Mouse (Mus musculus) heart, embryonic 15.5 days (tissue): Measurements from ENCODE around the gene Pcna. TPM values are rescaled to one million over a fixed set of nuclear protein-coding genes. Genes with fewer than 3 reads are reported as not detected.

Source experiments
- ATAC-seq: fragments of 200-750 bp; cut with Nextera tagmentation; replicated peaks from 2 replicates; pipeline ENCODE4 v1.8.0; 2017; ENCODE audit warnings: low read depth, moderate TSS enrichment; ENCODE audit not compliant: insufficient number of reproducible peaks, insufficient read depth, low FRiP score
- H3K27ac ChIP-seq: fragments of 300-500 bp; sonication (generic); 2 replicates; pipeline ENCODE4 v1.5.1; 2015; ENCODE audit warnings: mild to moderate bottlenecking, inconsistent platforms
- H3K27me3 ChIP-seq: fragments of 300-500 bp; sonication (generic); 2 replicates; pipeline ENCODE4 v1.6.1; 2015; ENCODE audit warnings: inconsistent platforms
- H3K36me3 ChIP-seq: fragments of 300-500 bp; sonication (generic); 2 replicates; pipeline ENCODE4 v1.6.1; 2015; ENCODE audit warnings: mild to moderate bottlenecking, inconsistent platforms
- H3K4me1 ChIP-seq: fragments of 300-500 bp; sonication (generic); replicated peaks from 2 replicates; pipeline ENCODE4 v1.6.1; 2015; ENCODE audit warnings: inconsistent platforms
- H3K4me2 ChIP-seq: fragments of 300-500 bp; sonication (generic); 2 replicates; pipeline ENCODE4 v1.6.1; 2015; ENCODE audit warnings: inconsistent platforms, mild to moderate bottlenecking, moderate library complexity
- H3K4me3 ChIP-seq: fragments of 300-500 bp; sonication (generic); 2 replicates; pipeline ENCODE4 v1.5.1; 2015; ENCODE audit warnings: mild to moderate bottlenecking, inconsistent platforms
- H3K9ac ChIP-seq: fragments of 300-500 bp; sonication (generic); 2 replicates; pipeline ENCODE4 v1.6.1; 2015; ENCODE audit warnings: mild to moderate bottlenecking, inconsistent platforms
- H3K9me3 ChIP-seq: fragments of 300-500 bp; sonication (generic); replicated peaks from 2 replicates; pipeline ENCODE4 v1.6.1; 2016; ENCODE audit warnings: inconsistent platforms
- WGBS: fragments of 180-500 bp; shearing (Covaris S2); methylation state at CpG from one replicate; pipeline ENCODE4 v1.1.7; 2015; ENCODE audit warnings: mixed read lengths; 5-methylcytosine and 5-hydroxymethylcytosine counted together
- polyA plus RNA-seq: library from polyadenylated mRNA; unstranded; fragments of >200 nt; fragmentation: Nextera tagmentation; extraction: Ambion mirVana; gene quantifications from 2 replicates; pipeline ENCODE4 v1.2.1, GENCODE M21; 2015

Pcna gene
- polyA plus RNA-seq, 1 experiment from 2014 or later: 138 TPM

DNA sequence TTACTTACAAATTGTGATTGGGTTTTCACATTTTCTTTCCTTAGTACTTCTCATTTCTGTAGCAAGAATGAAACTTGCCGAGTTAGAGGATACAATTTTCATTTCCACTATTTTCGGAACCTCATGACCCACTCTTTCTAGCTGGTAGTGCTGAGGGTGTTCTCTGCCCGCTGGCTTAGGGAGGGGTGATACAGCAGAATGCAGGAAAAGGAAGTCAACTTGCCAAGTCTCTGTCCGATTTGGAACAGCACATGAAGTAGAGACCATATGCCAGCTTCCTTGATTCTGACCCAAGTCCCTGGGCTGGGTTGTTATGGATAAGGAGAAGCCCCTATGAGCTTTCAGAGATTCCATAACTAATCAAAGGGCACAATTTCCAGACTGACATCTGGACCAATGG lies 28.8 kb downstream of the Pcna start:
- Histone ChIP-seq H3K36me3 (no peaks in the 10 kb centered on the region), H3K4me3 (no peak overlapping the region), H3K4me1 (peaks cover 8% of the 10 kb centered on the region), H3K9ac (no peak overlapping the region), H3K9me3 (no peaks in the 10 kb centered on the region), H3K4me2 (no peak overlapping the region), H3K27me3 (no peaks in the 10 kb centered on the region), H3K27ac (no peak overlapping the region)
- WGBS: 73% methylated on average over 4 of the region's 4 CpGs
- no peak for ATAC-seq

DNA sequence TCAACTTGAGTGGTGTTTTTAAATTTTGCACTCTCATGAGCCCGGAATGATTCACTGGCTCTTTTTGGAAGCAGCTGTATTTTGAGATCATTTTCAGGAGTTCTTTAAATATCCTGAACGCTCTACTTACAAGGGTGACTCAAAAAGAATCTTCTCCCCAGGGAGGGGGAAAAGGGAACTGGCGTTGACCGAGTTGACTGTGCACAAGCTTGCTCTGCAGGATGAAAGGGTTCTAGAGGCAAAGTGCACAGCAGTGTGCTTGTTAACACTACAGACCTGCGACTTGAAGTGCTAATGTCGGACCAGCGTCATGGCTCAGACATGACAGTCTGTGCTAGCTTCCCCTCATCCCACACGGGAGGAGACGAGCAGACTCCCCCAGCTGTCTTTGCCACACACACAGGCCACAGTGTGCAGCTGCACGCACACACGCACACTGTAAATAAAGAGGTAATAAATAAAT lies 31.5 kb downstream of the Pcna start:
- Histone ChIP-seq H3K4me1 (peaks cover 8% of the 10 kb centered on the region), H3K4me3 (no peak overlapping the region), H3K27ac (peak overlapping the region; percentile 7), H3K36me3 (no peaks in the 10 kb centered on the region), H3K4me2 (peak overlapping the region; percentile 29; the same call in 1 of the 2 replicates), H3K9me3 (no peaks in the 10 kb centered on the region), H3K9ac (no peak overlapping the region), H3K27me3 (no peaks in the 10 kb centered on the region)
- no peak; the same call in 1 of the 2 replicates for ATAC-seq
- 32% methylated on average over 11 of the region's 11 CpGs for WGBS

DNA sequence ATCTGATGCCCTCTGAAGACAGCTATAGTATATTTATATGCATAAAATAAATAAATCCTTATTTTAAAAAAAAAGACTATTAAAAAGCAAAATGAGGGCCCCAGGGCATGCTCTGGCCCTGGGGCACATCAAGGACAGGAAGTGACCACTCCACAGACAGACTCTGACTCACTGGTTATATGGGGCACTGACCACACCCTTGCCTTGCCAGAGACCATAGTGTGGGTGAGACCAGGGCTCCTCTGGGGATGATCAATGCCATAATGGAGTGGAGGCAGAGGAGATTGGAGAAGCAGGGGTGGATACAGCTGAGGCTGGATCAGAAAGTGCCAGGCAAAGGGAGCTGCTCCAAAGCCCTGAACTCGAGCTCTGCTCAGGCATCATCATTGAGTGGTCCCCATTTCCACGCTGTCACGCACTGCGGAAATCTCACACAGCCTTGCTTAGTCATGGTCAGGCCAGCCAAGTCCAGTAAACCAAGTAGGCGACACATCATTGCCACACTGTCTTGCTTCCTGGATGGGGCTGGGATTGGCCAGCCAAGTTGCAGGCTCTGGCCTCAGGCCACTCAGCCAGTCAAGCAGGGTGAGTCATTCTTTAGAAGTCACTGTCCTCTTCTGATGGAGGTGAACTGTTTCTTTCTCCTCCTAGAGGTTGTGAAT lies 41.0 kb downstream of the Pcna start:
- Histone ChIP-seq H3K4me3 (no peak overlapping the region), H3K27me3 (no peaks in the 10 kb centered on the region), H3K4me1 (no peaks in the 10 kb centered on the region), H3K4me2 (no peak overlapping the region), H3K36me3 (no peaks in the 10 kb centered on the region), H3K9ac (no peak overlapping the region), H3K9me3 (no peaks in the 10 kb centered on the region), H3K27ac (no peak overlapping the region)
- WGBS: 90% methylated on average over 5 of the region's 5 CpGs
- no peak for ATAC-seq

DNA sequence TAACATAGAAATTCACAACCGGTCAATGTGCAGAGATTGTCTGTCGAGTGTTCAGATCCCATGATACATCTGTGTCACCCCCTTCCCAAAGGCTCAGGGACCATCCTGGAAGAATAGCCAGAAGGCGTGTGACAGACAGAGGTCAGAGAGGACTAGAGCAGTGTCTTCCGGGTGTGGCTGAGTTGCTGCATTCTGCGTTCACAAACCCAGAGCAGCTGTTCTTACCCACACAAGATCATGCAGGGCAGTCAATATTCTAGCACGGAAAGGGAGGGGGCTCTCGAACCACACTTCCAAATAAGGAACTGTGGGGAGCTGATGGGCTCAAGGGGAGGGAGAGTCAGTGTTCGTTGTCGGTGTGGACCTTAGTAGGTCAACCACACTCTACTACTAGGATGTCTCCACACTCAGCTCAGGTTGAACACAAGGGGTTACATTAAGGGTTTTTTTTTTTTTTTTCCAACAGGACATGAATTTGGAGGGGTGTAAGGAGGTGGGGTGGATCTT lies 42.3 kb downstream of the Pcna start:
- Histone ChIP-seq H3K9ac (no peak overlapping the region), H3K4me1 (0 out of 2 replicates have a peak, but pooled peaks cover 4% of the 10 kb centered on the region), H3K27me3 (no peaks in the 10 kb centered on the region), H3K4me2 (no peak overlapping the region), H3K4me3 (no peak overlapping the region), H3K9me3 (no peaks in the 10 kb centered on the region), H3K36me3 (no peaks in the 10 kb centered on the region), H3K27ac (no peak overlapping the region)
- ATAC-seq: no peak
- 78% methylated on average over 9 of the region's 9 CpGs for WGBS

GRCm38 (mm10) chr2:132208246-132208881 lies 44.8 kb downstream of the Pcna start:
- ATAC-seq: no peak
- no peaks in the 10 kb centered on the region for H3K9me3 ChIP-seq
- no peaks in the 10 kb centered on the region for H3K36me3 ChIP-seq
- WGBS: 82% methylated on average over 8 of the region's 8 CpGs
- H3K9ac ChIP-seq: no peak overlapping the region
- no peaks in the 10 kb centered on the region for H3K27me3 ChIP-seq
- no peak overlapping the region for H3K4me2 ChIP-seq
- H3K27ac ChIP-seq: no peak overlapping the region
- H3K4me1 ChIP-seq: 0 out of 2 replicates have a peak, but pooled peaks cover 4% of the 10 kb centered on the region
- H3K4me3 ChIP-seq: no peak overlapping the region

- Histone ChIP-seq H3K36me3 (no peaks in the 10 kb centered on the region), H3K9ac (no peak overlapping the region), H3K9me3 (no peaks in the 10 kb centered on the region), H3K4me2 (no peak overlapping the region), H3K27me3 (no peaks in the 10 kb centered on the region), H3K27ac (no peak overlapping the region), H3K4me3 (no peak overlapping the region), H3K4me1 (0 out of 2 replicates have a peak, but pooled peaks cover 4% of the 10 kb centered on the region)
- ATAC-seq: no peak
- 64% methylated on average over 16 of the region's 16 CpGs for WGBS
Measured at GRCm38 (mm10) chr2:132206316-132206881, 46.7 kb downstream of the Pcna start.

DNA sequence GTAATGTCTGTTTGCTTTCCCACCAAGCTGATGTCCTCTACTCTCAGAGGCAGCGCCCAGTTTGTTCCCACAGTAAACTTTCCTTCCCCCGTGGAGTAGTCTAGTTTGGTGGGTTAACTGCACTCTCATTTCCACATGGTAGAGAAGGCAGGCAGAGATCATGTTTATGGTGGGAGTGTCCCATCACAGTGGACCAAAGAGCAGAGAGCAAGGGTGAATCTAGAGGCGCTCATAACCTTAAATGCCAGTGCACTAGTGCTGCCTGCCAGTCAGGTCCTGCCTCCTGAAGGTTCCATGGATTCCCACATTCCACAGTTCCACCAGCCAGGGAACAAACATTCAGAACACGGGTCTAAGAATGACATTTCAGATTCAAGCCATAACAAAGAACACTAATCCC lies 47.6 kb downstream of the Pcna start:
- H3K4me1 ChIP-seq: 0 out of 2 replicates have a peak, but pooled peaks cover 4% of the 10 kb centered on the region
- no peak overlapping the region for H3K4me2 ChIP-seq
- no peaks in the 10 kb centered on the region for H3K36me3 ChIP-seq
- no peak overlapping the region for H3K4me3 ChIP-seq
- H3K27ac ChIP-seq: no peak overlapping the region
- H3K9me3 ChIP-seq: no peaks in the 10 kb centered on the region
- no peaks in the 10 kb centered on the region for H3K27me3 ChIP-seq
- WGBS: 77% methylated on average over 4 of the region's 4 CpGs
- no peak for ATAC-seq
- no peak overlapping the region for H3K9ac ChIP-seq

- Histone ChIP-seq H3K9me3 (no peaks in the 10 kb centered on the region), H3K4me3 (no peak overlapping the region), H3K9ac (no peak overlapping the region), H3K4me1 (0 out of 2 replicates have a peak, but pooled peaks cover 4% of the 10 kb centered on the region), H3K4me2 (no peak overlapping the region), H3K27ac (no peak overlapping the region), H3K27me3 (no peaks in the 10 kb centered on the region), H3K36me3 (no peaks in the 10 kb centered on the region)
- no peak for ATAC-seq
- WGBS: 67% methylated on average over 3 of the region's 3 CpGs
Measured at GRCm38 (mm10) chr2:132203773-132204172, 49.3 kb downstream of the Pcna start.

DNA sequence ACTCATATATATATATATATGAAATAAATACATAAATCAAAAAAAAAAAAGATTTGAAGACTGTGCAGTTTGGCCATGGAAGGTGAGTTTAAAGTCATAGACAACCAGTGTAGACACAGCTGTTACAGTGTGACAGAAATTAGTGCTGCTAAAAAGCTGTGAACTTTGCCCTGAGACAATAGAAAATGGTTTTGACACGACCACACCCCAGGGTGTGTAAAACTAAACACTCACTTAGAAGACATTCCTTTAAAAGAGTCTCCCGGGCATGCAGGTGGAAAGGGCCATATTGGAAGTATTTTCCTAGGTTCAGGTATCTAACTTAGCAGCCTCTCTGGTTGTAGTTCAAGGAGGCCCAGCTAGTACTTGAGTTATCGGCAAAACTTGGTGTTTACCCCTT lies 49.9 kb downstream of the Pcna start:
- Histone ChIP-seq H3K27me3 (no peaks in the 10 kb centered on the region), H3K9ac (no peak overlapping the region), H3K4me3 (no peak overlapping the region), H3K36me3 (no peaks in the 10 kb centered on the region), H3K4me2 (no peak overlapping the region), H3K4me1 (0 out of 2 replicates have a peak, but pooled peaks cover 4% of the 10 kb centered on the region), H3K27ac (no peak overlapping the region), H3K9me3 (no peaks in the 10 kb centered on the region)
- WGBS: 70% methylated on average over 3 of the region's 3 CpGs
- ATAC-seq: no peak
